Mouse (Mus musculus) erythroblast, embryonic 14.5 days (primary cell): ENCODE measurements at regions not wholly inside any gene's neighbourhood (a gene's known extent, or its start where the extent isn't known, plus 50 kb on each side); places are given as distances from the start of the nearest gene placed in this dataset.

Source experiments
- GATA1 ChIP-seq: IDR thresholded peaks from 2 replicates; pipeline ENCODE4 v1.6.1; 2012; ENCODE audit warnings: low read length, inconsistent platforms, mixed read lengths
- TAL1 ChIP-seq: IDR thresholded peaks from 3 replicates; pipeline ENCODE4 v1.6.1; 2012; ENCODE audit warnings: low read length, inconsistent platforms, mixed read lengths

DNA sequence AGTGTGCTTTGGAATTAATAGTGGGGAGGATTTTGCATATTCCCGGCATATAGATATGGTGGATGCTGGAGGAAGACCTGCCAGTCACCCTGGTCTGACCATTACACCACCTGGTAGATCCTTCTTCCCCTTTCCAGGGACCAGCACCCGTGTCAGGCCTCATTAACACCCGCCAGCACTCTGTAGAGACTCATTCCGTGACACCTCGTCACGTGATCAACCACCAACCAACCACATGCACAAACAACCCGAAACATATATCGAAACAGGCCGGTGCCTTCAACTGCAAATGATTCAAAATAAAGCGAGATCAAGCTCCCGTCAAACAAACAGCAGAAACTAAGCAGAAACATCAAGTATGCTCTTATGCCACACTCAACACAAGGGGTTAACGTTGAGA lies 74.6 kb upstream of the Ado start:
- TF ChIP-seq GATA1, result no peak
- no peak for TF ChIP-seq TAL1
